Mouse (Mus musculus): Measurements from ENCODE around the gene Hexa. TPM values are rescaled to one million over a fixed set of nuclear protein-coding genes. Genes with fewer than 3 reads are reported as not detected.

The Hexa gene
- polyA plus RNA-seq, 1 experiment from 2014 or later = 63.6 TPM

DNA sequence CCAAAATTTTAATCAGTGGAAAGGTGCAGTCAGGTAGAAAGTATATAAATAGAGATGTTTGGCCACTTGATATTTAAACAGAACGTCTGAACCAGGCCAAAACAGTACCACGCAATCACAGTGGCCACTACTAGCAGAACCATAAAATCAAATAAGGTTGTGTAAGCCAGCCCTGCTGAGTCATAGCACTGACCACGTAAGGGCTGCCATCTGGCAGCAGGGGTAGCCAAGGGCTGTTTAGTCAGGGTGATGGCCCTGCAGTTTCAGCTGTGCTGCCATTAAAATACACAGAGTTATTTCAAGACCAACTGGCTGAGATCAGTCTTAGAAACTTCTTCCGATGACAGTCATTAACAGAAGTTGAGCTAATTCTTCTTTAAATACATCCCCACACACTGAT lies 5.5 kb upstream of the Hexa start:
- no peaks in the 10 kb centered on the region for H3K27me3 ChIP-seq (ENCODE audit: insufficient read depth, poor library complexity, severe bottlenecking)
- no peaks in the 10 kb centered on the region for H3K36me3 ChIP-seq
- WGBS = 73% methylated on average over 4 of the region's 4 CpGs
- no peaks in the 10 kb centered on the region for H3K9me3 ChIP-seq
- no peak overlapping the region for H3K4me3 ChIP-seq
- H3K27ac ChIP-seq = no peak overlapping the region
- H3K4me1 ChIP-seq = 0 out of 2 replicates have a peak, but pooled peaks cover under 1% of the 10 kb centered on the region
- DNase-seq (ENCODE audit: low spot score) = no peak

GRCm38 (mm10) chr9:59537651-59538050 lies 1.7 kb upstream of the Hexa start:
- 68% methylated on average over 3 of the region's 3 CpGs for WGBS
- no peaks in the 10 kb centered on the region for H3K36me3 ChIP-seq
- H3K4me1 ChIP-seq = peaks cover 21% of the 10 kb centered on the region
- no peaks in the 10 kb centered on the region for H3K27me3 ChIP-seq (ENCODE audit: insufficient read depth, poor library complexity, severe bottlenecking)
- H3K27ac ChIP-seq = no peak overlapping the region
- no peaks in the 10 kb centered on the region for H3K9me3 ChIP-seq
- no peak for DNase-seq (ENCODE audit: low spot score)
- H3K4me3 ChIP-seq = no peak overlapping the region

- Histone ChIP-seq H3K4me1 (peaks cover 31% of the 10 kb centered on the region), H3K4me3 (no peak overlapping the region), H3K27me3 (ENCODE audit: insufficient read depth, poor library complexity, severe bottlenecking) (no peaks in the 10 kb centered on the region), H3K27ac (no peak overlapping the region), H3K36me3 (peaks cover 3% of the 10 kb centered on the region; the same call in 1 of the 2 replicates), H3K9me3 (no peaks in the 10 kb centered on the region)
- WGBS = 85% methylated on average over 6 of the region's 6 CpGs
- no peak for DNase-seq (ENCODE audit: low spot score)
Observed at GRCm38 (mm10) chr9:59541617-59542016, 2.3 kb downstream of the Hexa start.

DNA sequence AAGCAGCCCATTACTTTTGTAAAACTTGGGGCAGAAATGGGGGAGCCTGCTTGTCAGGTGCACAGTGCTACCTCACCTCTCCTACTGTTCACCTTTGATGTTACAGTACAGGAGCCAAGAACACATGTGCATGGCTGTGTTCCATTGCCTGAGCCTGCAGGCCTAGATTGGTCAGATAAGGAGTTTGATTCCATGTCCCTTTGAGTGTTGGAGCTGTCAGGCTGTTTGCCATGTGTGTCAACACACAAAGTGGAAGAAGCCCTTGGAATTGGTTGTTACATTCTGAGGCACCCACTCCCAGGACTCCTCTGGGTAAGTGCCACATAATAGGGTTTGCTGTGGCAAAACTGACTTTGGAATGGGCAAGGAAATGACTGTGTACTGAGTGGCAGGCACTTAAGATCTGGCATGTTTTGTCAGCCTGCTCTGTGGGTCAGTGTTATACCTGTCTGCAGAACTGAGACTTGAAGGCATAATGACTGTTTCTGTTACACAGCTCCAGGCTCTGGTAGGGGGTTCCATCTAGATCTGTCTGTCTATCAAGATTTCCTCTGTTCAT lies 3.5 kb downstream of the Hexa start:
- peaks cover 6% of the 10 kb centered on the region; the same call in 1 of the 2 replicates for H3K36me3 ChIP-seq

DNA sequence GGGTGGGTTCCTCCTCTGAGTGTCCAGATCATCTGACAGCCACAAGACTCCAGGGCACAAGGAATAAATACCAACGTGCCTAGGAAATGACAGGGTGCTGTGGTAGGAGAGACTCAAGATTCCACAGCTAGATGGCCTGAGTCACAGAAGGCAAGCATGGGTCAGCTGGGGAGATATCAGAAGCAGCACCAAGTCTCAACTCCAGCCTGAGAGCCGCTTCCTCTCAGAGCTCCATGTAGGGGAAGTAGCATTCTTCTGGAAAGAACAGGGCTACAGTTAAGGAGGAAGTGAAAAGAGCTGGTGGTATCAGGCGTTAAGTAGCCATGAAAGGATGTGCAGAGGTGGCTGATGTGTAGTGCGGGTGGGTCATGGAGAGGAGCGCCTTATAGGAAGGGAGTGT lies 5.4 kb downstream of the Hexa start:
- DNase-seq (ENCODE audit: low spot score) = no peak
- H3K9me3 ChIP-seq = no peaks in the 10 kb centered on the region
- H3K4me1 ChIP-seq = peaks cover 26% of the 10 kb centered on the region
- 54% methylated on average over 5 of the region's 5 CpGs for WGBS
- H3K36me3 ChIP-seq = peaks cover 12% of the 10 kb centered on the region; the same call in 1 of the 2 replicates
- no peak overlapping the region for H3K4me3 ChIP-seq
- H3K27me3 ChIP-seq (ENCODE audit: insufficient read depth, poor library complexity, severe bottlenecking) = no peaks in the 10 kb centered on the region
- H3K27ac ChIP-seq = no peak overlapping the region

More for the DNA sequence above, 3.5 kb downstream of the Hexa start:
- Histone ChIP-seq H3K4me3 (no peak overlapping the region), H3K27me3 (ENCODE audit: insufficient read depth, poor library complexity, severe bottlenecking) (no peaks in the 10 kb centered on the region), H3K9me3 (no peaks in the 10 kb centered on the region), H3K4me1 (peaks cover 33% of the 10 kb centered on the region), H3K27ac (no peak overlapping the region)
- no peak for DNase-seq (ENCODE audit: low spot score)

DNA sequence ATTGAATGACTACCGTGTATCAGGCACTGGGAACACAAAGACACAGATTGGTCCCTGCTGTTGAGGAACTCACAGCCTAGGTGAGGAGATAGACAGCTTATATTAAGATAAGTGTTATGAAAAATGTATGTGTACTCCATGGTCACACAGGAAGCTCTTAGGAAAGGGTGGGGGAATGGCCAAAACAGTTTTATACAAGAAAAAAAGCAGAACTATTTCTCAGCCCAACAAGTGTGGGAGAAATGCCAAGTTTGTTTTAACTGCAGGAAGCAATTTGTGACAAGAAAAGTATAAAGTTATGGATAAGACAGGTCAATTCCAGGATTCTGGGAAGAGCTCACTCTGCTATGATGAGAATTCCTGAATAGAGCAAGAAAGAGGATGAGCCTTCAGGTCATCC lies 8.5 kb downstream of the Hexa start:
- DNase-seq (ENCODE audit: low spot score) = no peak
- Histone ChIP-seq H3K27me3 (ENCODE audit: insufficient read depth, poor library complexity, severe bottlenecking) (no peaks in the 10 kb centered on the region), H3K36me3 (peaks cover 15% of the 10 kb centered on the region; the same call in 1 of the 2 replicates), H3K4me1 (peaks cover 26% of the 10 kb centered on the region), H3K9me3 (no peaks in the 10 kb centered on the region), H3K27ac (no peak overlapping the region), H3K4me3 (no peak overlapping the region)
- 86% methylated on average over 1 of the region's 1 CpGs for WGBS

- H3K36me3 ChIP-seq = peaks cover 18% of the 10 kb centered on the region
Observed at GRCm38 (mm10) chr9:59548961-59549487, 9.7 kb downstream of the Hexa start.

DNA sequence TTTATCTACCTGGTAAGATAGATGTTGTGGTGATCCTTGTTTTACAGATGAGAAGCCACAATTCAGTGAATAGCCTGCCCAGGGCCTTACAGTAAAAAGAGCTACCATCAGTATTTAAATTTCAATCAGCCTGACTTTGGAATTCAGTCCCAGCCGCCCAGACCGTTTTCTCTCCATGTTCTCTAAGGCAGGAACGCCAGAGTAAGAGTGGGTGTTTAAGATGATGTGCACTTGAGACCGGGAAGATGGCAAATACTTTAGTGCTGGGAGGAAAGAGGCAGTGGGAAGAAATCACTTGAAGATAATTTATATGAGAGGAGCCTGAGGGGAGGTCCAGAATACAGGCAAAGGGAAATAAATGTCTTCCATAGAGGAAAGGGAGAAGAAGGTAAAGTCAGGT lies 10.7 kb downstream of the Hexa start:
- no peak overlapping the region for H3K27ac ChIP-seq
- WGBS = 82% methylated on average over 4 of the region's 4 CpGs

More at GRCm38 (mm10) chr9:59548961-59549487, 9.7 kb downstream of the Hexa start:
- Histone ChIP-seq H3K4me3 (no peak overlapping the region), H3K9me3 (no peaks in the 10 kb centered on the region), H3K27ac (no peak overlapping the region), H3K4me1 (peaks cover 25% of the 10 kb centered on the region), H3K27me3 (ENCODE audit: insufficient read depth, poor library complexity, severe bottlenecking) (no peaks in the 10 kb centered on the region)
- 60% methylated on average over 2 of the region's 2 CpGs for WGBS
- no peak for DNase-seq (ENCODE audit: low spot score)

GRCm38 (mm10) chr9:59551017-59551416 lies 11.7 kb downstream of the Hexa start:
- Histone ChIP-seq H3K9me3 (no peaks in the 10 kb centered on the region), H3K36me3 (peaks cover 26% of the 10 kb centered on the region), H3K27me3 (ENCODE audit: insufficient read depth, poor library complexity, severe bottlenecking) (no peaks in the 10 kb centered on the region), H3K27ac (peak overlapping the region; percentile 33; the same call in 1 of the 2 replicates), H3K4me1 (peaks cover 19% of the 10 kb centered on the region), H3K4me3 (no peak overlapping the region)
- no peak for DNase-seq (ENCODE audit: low spot score)
- 68% methylated on average over 5 of the region's 5 CpGs for WGBS

More for the DNA sequence above, 10.7 kb downstream of the Hexa start:
- Histone ChIP-seq H3K4me1 (peaks cover 19% of the 10 kb centered on the region), H3K9me3 (no peaks in the 10 kb centered on the region), H3K36me3 (peaks cover 22% of the 10 kb centered on the region), H3K27me3 (ENCODE audit: insufficient read depth, poor library complexity, severe bottlenecking) (no peaks in the 10 kb centered on the region), H3K4me3 (no peak overlapping the region)
- DNase-seq (ENCODE audit: low spot score) = no peak

DNA sequence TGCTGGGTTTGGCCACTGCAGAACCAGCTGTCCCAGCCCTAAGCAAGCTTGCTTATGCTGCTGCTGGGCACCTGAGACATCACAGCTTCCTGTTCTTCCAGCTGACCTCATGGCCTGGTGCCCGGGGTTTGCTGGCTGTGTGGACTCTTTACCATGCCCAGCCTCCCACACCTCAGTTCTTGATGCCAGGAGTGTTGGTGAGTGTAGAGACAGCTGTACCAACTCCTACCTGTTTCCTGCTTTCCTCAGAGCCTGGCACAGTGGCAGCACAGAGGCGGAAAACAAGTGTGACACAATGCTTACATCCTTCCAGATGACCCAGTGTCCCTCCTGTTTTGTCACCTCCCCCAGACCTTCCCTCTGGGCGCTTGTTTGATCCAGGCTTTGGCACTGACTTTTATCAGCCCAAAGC lies 12.3 kb downstream of the Hexa start:
- Histone ChIP-seq H3K27me3 (ENCODE audit: insufficient read depth, poor library complexity, severe bottlenecking) (no peaks in the 10 kb centered on the region), H3K4me1 (peaks cover 19% of the 10 kb centered on the region), H3K9me3 (no peaks in the 10 kb centered on the region), H3K36me3 (peaks cover 24% of the 10 kb centered on the region), H3K4me3 (no peak overlapping the region), H3K27ac (peak overlapping the region; percentile 36; the same call in 1 of the 2 replicates)
- WGBS = 50% methylated on average over 3 of the region's 3 CpGs
- DNase-seq (ENCODE audit: low spot score) = no peak

DNA sequence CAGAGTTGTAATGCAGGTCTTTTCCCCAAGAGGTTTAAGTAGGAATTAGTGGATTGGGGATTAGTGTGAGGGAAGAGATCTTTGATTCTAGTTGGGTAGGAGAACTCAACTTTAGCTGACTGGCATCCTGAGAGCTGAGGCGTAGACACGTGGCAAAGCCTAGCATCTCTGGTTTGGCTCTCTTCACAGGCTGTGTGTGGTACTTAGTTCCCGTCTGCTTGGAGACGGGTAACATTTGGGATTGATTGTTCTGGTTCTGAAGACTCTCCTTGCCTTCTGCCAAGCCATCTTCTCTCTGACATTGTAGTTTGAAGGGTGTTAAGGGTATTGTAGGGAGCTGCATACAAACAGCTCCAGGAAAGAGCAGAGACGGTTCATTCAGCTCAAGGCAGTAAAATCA lies 13.3 kb downstream of the Hexa start:
- WGBS = 82% methylated on average over 5 of the region's 5 CpGs
- DNase-seq (ENCODE audit: low spot score) = no peak
- H3K27ac ChIP-seq = no peak overlapping the region

GRCm38 (mm10) chr9:59553719-59554118 lies 14.4 kb downstream of the Hexa start:
- no peaks in the 10 kb centered on the region for H3K27me3 ChIP-seq (ENCODE audit: insufficient read depth, poor library complexity, severe bottlenecking)
- 70% methylated on average over 4 of the region's 4 CpGs for WGBS
- no peaks in the 10 kb centered on the region for H3K9me3 ChIP-seq
- no peak for DNase-seq (ENCODE audit: low spot score)
- peaks cover 16% of the 10 kb centered on the region for H3K4me1 ChIP-seq
- no peak overlapping the region for H3K27ac ChIP-seq
- H3K36me3 ChIP-seq = peaks cover 39% of the 10 kb centered on the region
- no peak overlapping the region for H3K4me3 ChIP-seq

More for the DNA sequence above, 13.3 kb downstream of the Hexa start:
- Histone ChIP-seq H3K9me3 (no peaks in the 10 kb centered on the region), H3K4me1 (peaks cover 16% of the 10 kb centered on the region), H3K27me3 (ENCODE audit: insufficient read depth, poor library complexity, severe bottlenecking) (no peaks in the 10 kb centered on the region), H3K4me3 (no peak overlapping the region), H3K36me3 (peaks cover 31% of the 10 kb centered on the region)

- no peak overlapping the region for H3K4me3 ChIP-seq
- DNase-seq (ENCODE audit: low spot score) = peak; percentile 88
- no peak overlapping the region for H3K27ac ChIP-seq
- H3K27me3 ChIP-seq (ENCODE audit: insufficient read depth, poor library complexity, severe bottlenecking) = no peaks in the 10 kb centered on the region
- WGBS = 19% methylated on average over 4 of the region's 4 CpGs
- H3K36me3 ChIP-seq = peaks cover 46% of the 10 kb centered on the region
- no peaks in the 10 kb centered on the region for H3K9me3 ChIP-seq
- no peaks in the 10 kb centered on the region for H3K4me1 ChIP-seq
Observed at GRCm38 (mm10) chr9:59565600-59565999, 26.3 kb downstream of the Hexa start.

Data from heart, embryonic 10.5 days (tissue).